ENCODE assay signal across 16 mouse cellular contexts in genomic region chr12:76375506-76375905, GRCm38 (mm10). TPM values are rescaled to one million over a fixed set of nuclear protein-coding genes. Genes with fewer than 3 reads are reported as not detected.
DNase-seq lines count a peak whose midpoint lies in the region; ATAC-seq and TF ChIP-seq lines count a peak whose summit lies in the region.
"Had no signal": no experiment of that assay in that cellular context is flagged by ENCODE, and none has a peak within 500 bp of the region (broad histone marks: within the 10 kb centered on the region; RNA-seq: fewer than 3 reads in every experiment).

No protein-coding gene starts in this region.

- TF ChIP-seq POLR2A in spleen, adult 2 months (IDR thresholded peaks at IDR 0.05; ENCODE audit: low read depth, low read length), result no peak

- H3K9me3 ChIP-seq in liver, embryonic 13.5 days (replicated peaks), result no peaks in the 10 kb centered on the region
- H3K9me3 ChIP-seq: forebrain, embryonic 12.5 days; hindbrain, embryonic 12.5 days; stomach, embryonic 15.5 days had no signal

- peak overlapping the region; percentile 54 for H3K4me2 ChIP-seq in liver, embryonic 13.5 days
- H3K4me2 ChIP-seq: forebrain, embryonic 12.5 days; hindbrain, embryonic 12.5 days; stomach, embryonic 15.5 days had no signal

- ATAC-seq in liver, embryonic 13.5 days (ENCODE audit: low read depth), result peak; percentile 73

- no peaks in the 10 kb centered on the region for H3K27me3 ChIP-seq in spleen, adult 2 months (ENCODE audit: control insufficient read depth, insufficient read depth, low read length)
- no peaks in the 10 kb centered on the region for H3K27me3 ChIP-seq in liver, embryonic 13.5 days
- H3K27me3 ChIP-seq: forebrain, embryonic 12.5 days; hindbrain, embryonic 12.5 days; stomach, embryonic 15.5 days had no signal

- H3K9ac ChIP-seq in liver, embryonic 13.5 days, result peak overlapping the region; percentile 53
- H3K9ac ChIP-seq: forebrain, embryonic 12.5 days; hindbrain, embryonic 12.5 days; stomach, embryonic 15.5 days had no signal

- 50% methylated on average over 3 of the region's 3 CpGs for WGBS in spleen, adult 2 months
- WGBS in liver, embryonic 13.5 days (ENCODE audit: insufficient replicate concordance), result 12% methylated on average over 3 of the region's 3 CpGs

- H3K27ac ChIP-seq in spleen, adult 2 months (ENCODE audit: insufficient read depth, low read length), result peak overlapping the region; percentile 54; the same call in 1 of the 2 replicates
- H3K27ac ChIP-seq in liver, embryonic 13.5 days, result peak overlapping the region; percentile 83
- H3K27ac ChIP-seq: forebrain, embryonic 12.5 days; hindbrain, embryonic 12.5 days; stomach, embryonic 15.5 days had no signal

- TF ChIP-seq CTCF in spleen, adult 2 months (IDR thresholded peaks at IDR 0.05; ENCODE audit: extremely low read depth, insufficient read depth, insufficient read length, insufficient replicate concordance), result no peak

- peaks cover 25% of the 10 kb centered on the region for H3K4me1 ChIP-seq in spleen, adult 2 months (ENCODE audit: control insufficient read depth, insufficient read depth, insufficient read length)
- H3K4me1 ChIP-seq in liver, embryonic 13.5 days (replicated peaks), result peaks cover 90% of the 10 kb centered on the region

- no peak for DNase-seq in spleen, adult 2 months (ENCODE audit: low read depth in 1 of 2, low spot score in 2 of 2)
- DNase-seq in spleen, adult 18-20 months, result no peak
- DNase-seq in c-Kit-positive CD71-positive TER-119-negative erythroid progenitor cells, embryonic 14.5 days (ENCODE audit: low read depth), result peak; percentile 66
- DNase-seq in liver, embryonic 13.5 days, result peak; percentile 73
- DNase-seq in ovary, postnatal 10 days (ENCODE audit: low spot score), result no peak
- no peak for DNase-seq in neural tube, embryonic 10.5 days (ENCODE audit: extremely low spot score, low spot score)
- no peak for DNase-seq in frontal cortex, postnatal 36 days (ENCODE audit: low spot score in 2 of 2)
- DNase-seq: cerebellum, adult 9-11 months; gastrocnemius, postnatal 36 days; kidney, adult 11 months; kidney, postnatal 4 days; lung, postnatal 36 days; thymus, postnatal 36 days had no signal

- no peaks in the 10 kb centered on the region for H3K36me3 ChIP-seq in spleen, adult 2 months (ENCODE audit: control insufficient read depth, insufficient read depth, low read length)
- H3K36me3 ChIP-seq in liver, embryonic 13.5 days, result peaks cover 14% of the 10 kb centered on the region; the same call in 1 of the 2 replicates
- H3K36me3 ChIP-seq: forebrain, embryonic 12.5 days; hindbrain, embryonic 12.5 days had no signal

- H3K4me3 ChIP-seq in spleen, adult 2 months (ENCODE audit: extremely low read depth, insufficient read depth, insufficient read length), result no peak overlapping the region
- H3K4me3 ChIP-seq in liver, embryonic 13.5 days (replicated peaks), result peak overlapping the region; percentile 26
- H3K4me3 ChIP-seq: forebrain, embryonic 12.5 days; hindbrain, embryonic 12.5 days; stomach, embryonic 15.5 days had no signal

RNA-seq across cellular contexts. Expression of gene Zbtb1, which starts 5.4 kb away (rescaled TPM):
- 2.1 and 2.5 TPM in 2 replicates for polyA plus RNA-seq in spleen, adult 2 months (2012; rRNA removed)
- polyA plus RNA-seq in liver, embryonic 13.5 days (2015; fragmentation: Nextera tagmentation; extraction: Ambion mirVana), result 4.3 and 5.9 TPM in 2 replicates

RNA-seq across cellular contexts. Expression of gene Zbtb25, which starts 6.1 kb away (rescaled TPM):
- 6.9 and 7.5 TPM in 2 replicates for polyA plus RNA-seq in spleen, adult 2 months (2012; rRNA removed)
- polyA plus RNA-seq in liver, embryonic 13.5 days (2015; fragmentation: Nextera tagmentation; extraction: Ambion mirVana), result 8.3 and 9.2 TPM in 2 replicates

RNA-seq across cellular contexts. Expression of gene Hspa2, which starts 28.5 kb away (rescaled TPM):
- 3.8 and 6.0 TPM in 2 replicates for polyA plus RNA-seq in spleen, adult 2 months (2012; rRNA removed)
- polyA plus RNA-seq in liver, embryonic 13.5 days (2015; fragmentation: Nextera tagmentation; extraction: Ambion mirVana), result 1.7 and 2.4 TPM in 2 replicates

RNA-seq across cellular contexts. Expression of gene Ppp1r36, which starts 41.8 kb away (rescaled TPM):
- not detected in 2 replicates for polyA plus RNA-seq in spleen, adult 2 months (2012; rRNA removed)
- polyA plus RNA-seq in liver, embryonic 13.5 days (2015; fragmentation: Nextera tagmentation; extraction: Ambion mirVana), result 0.16 TPM in 1 of 2 replicates, not detected in the other

RNA-seq across cellular contexts. Expression of gene Akap5, which starts 50.8 kb away (rescaled TPM):
- polyA plus RNA-seq in spleen, adult 2 months (2012; rRNA removed), result 0.22 and 0.29 TPM in 2 replicates
- 0.43 and 0.51 TPM in 2 replicates for polyA plus RNA-seq in liver, embryonic 13.5 days (2015; fragmentation: Nextera tagmentation; extraction: Ambion mirVana)

Comparison
In these comparisons a context has a peak if more than half of its experiments do, and no peak if none do; other contexts are left out.
1. DNase-seq: peak in c-Kit-positive CD71-positive TER-119-negative erythroid progenitor cells, embryonic 14.5 days (single experiment) and liver, embryonic 13.5 days (single experiment); none in spleen, adult 2 months (0 of 2), spleen, adult 18-20 months (0 of 2), ovary, postnatal 10 days (single experiment), neural tube, embryonic 10.5 days (single experiment) and frontal cortex, postnatal 36 days (0 of 2).